Mouse (Mus musculus) left cerebral cortex, adult 6 months (tissue): ENCODE measurements around the gene Akr1c21. TPM values are rescaled to one million over a fixed set of nuclear protein-coding genes. Genes with fewer than 3 reads are reported as not detected.

ENCODE experiments used
- long read RNA-seq, 2 experiments: library from polyadenylated mRNA; unstranded; transcript quantifications; one replicate each; pipeline ENCODE4 v2.0.0; 2019 to 2020
- polyA plus RNA-seq: library from polyadenylated mRNA; unstranded; fragments of <200 nt; fragmentation: Nextera tagmentation; gene quantifications from 2 replicates; pipeline ENCODE4 v1.2.3, GENCODE M21; 2021

Akr1c21 gene
- not detected in 2 replicates for polyA plus RNA-seq
- long read RNA-seq, experiment 1: 0 reads
- long read RNA-seq, experiment 2: 0 reads

DNA sequence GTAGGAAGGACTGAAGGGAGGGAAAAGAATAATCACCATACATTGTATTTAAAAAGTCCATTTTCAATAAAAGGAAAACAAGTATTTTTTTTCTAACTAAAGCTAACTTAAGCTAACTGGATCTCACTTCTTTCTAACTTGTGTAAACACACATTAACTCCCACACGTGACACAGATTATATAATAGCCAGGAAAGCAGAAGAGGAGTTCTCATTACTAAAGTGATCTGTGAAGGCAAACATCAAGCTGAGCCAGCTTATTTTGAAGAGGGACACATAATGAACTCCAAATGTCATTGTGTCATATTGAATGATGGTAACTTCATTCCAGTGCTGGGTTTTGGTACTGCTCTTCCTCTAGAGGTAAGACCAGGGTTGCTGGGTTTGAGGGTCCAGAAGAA lies at the start of gene Akr1c21:
Gene Akr1c21, plus strand, starts transcription at position 205 of the 400 bp plus-strand sequence.

GRCm38 (mm10) chr13:4608961-4609409 lies 35.1 kb downstream of the Akr1c21 start, which contains the start of gene Akr1e1:
Gene Akr1e1 (minus strand): TSS chr13:4609174.

Other genes with a start within 250 kb of the Akr1c21 start
- not detected in 2 replicates for gene Akr1c6, start 139.8 kb upstream of the Akr1c21 start, polyA plus RNA-seq
- gene Akr1c20, start 50.7 kb upstream of the Akr1c21 start, polyA plus RNA-seq: not detected in 2 replicates
- gene Akr1e1, start 35.1 kb downstream of the Akr1c21 start, polyA plus RNA-seq: 40.7 and 57.7 TPM in 2 replicates